Mouse (Mus musculus): ENCODE data around the gene Spin1.

GRCm38 (mm10) chr13:51103861-51104650, 3.4 kb downstream of the Spin1 start:
- no peak for TF ChIP-seq CTCF (IDR thresholded peaks at IDR 0.05; ENCODE audit: low read depth, low read length)
- TF ChIP-seq GATA1 (IDR thresholded peaks at IDR 0.05; ENCODE audit: borderline replicate concordance, low read length) = no peak
